Mouse (Mus musculus) heart, embryonic 12.5 days (tissue): ENCODE measurements around the gene Slc44a3. TPM values are rescaled to one million over a fixed set of nuclear protein-coding genes. Genes with fewer than 3 reads are reported as not detected.

Experiments used
- ATAC-seq: fragments of 200-750 bp; cut with Nextera tagmentation; 2 replicates; pipeline ENCODE4 v1.8.0; 2017; ENCODE audit warnings: moderate TSS enrichment, moderate library complexity; ENCODE audit not compliant: insufficient number of reproducible peaks, low FRiP score
- H3K27ac ChIP-seq: fragments of 300-500 bp; sonication (generic); 2 replicates; pipeline ENCODE4 v1.5.1; 2016; ENCODE audit warnings: mild to moderate bottlenecking, moderate library complexity; ENCODE audit not compliant: poor library complexity, severe bottlenecking
- H3K27me3 ChIP-seq: fragments of 300-500 bp; sonication (generic); replicated peaks from 2 replicates; pipeline ENCODE4 v1.6.1; 2016; ENCODE audit warnings: mild to moderate bottlenecking, moderate library complexity
- H3K36me3 ChIP-seq: fragments of 300-500 bp; sonication (generic); 2 replicates; pipeline ENCODE4 v1.6.1; 2016; ENCODE audit warnings: mild to moderate bottlenecking, moderate library complexity
- H3K4me1 ChIP-seq: fragments of 300-500 bp; sonication (generic); replicated peaks from 2 replicates; pipeline ENCODE4 v1.6.1; 2016; ENCODE audit warnings: mild to moderate bottlenecking
- H3K4me2 ChIP-seq: fragments of 300-500 bp; sonication (generic); 2 replicates; pipeline ENCODE4 v1.6.1; 2016; ENCODE audit warnings: mild to moderate bottlenecking, moderate library complexity
- H3K4me3 ChIP-seq: fragments of 300-500 bp; sonication (generic); 2 replicates; pipeline ENCODE4 v1.5.1; 2016; ENCODE audit warnings: mild to moderate bottlenecking
- H3K9ac ChIP-seq: fragments of 300-500 bp; sonication (generic); 2 replicates; pipeline ENCODE4 v1.6.1; 2016; ENCODE audit warnings: mild to moderate bottlenecking, moderate library complexity
- H3K9me3 ChIP-seq: fragments of 300-500 bp; sonication (generic); replicated peaks from 2 replicates; pipeline ENCODE4 v1.6.1; 2016; ENCODE audit warnings: mild to moderate bottlenecking, moderate library complexity
- WGBS: fragments of 180-500 bp; shearing (Covaris S2); methylation state at CpG from one replicate; pipeline ENCODE4 v1.1.7; 2016; 5-methylcytosine and 5-hydroxymethylcytosine counted together
- polyA plus RNA-seq: library from polyadenylated mRNA; unstranded; fragments of >200 nt; fragmentation: Nextera tagmentation; extraction: Ambion mirVana; gene quantifications from 2 replicates; pipeline ENCODE4 v1.2.1, GENCODE M21; 2016

Gene Slc44a3
- 0.55 and 1.1 TPM in 2 replicates for polyA plus RNA-seq

DNA sequence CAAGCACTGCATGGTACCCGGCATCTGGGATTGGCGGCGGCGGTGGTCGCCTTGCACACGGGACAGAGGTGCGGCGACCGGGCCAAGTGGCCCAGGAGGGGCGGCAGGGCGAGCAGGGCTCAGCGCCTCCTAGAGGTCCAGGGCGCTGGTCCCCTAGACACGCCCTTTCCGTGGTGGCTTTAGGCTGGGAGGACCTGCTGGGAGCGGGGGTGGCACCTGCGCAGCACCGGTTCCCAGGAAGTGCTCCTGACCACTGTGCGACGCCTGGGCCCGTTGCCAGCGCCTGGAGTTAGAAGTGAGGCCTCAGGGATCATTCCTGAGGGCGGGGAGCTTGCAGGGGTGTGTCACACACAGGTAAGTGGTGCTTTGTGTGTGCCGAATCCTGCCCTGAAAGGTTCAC, at the start of gene Slc44a3:
TSS of gene Slc44a3 (minus strand) at position 229 of the 400 bp plus-strand sequence.
- Histone ChIP-seq H3K27me3 (peaks cover 38% of the 10 kb centered on the region), H3K36me3 (no peaks in the 10 kb centered on the region), H3K4me3 (peak within 1 kb of the TSS; percentile 47), H3K4me2 (peak within 1 kb of the TSS; percentile 88), H3K4me1 (peaks cover 28% of the 10 kb centered on the region), H3K27ac (no peak within 1 kb of the TSS), H3K9me3 (no peaks in the 10 kb centered on the region), H3K9ac (peak within 1 kb of the TSS; percentile 65)
- WGBS = under 1% methylated on average over 24 of the region's 24 CpGs
- ATAC-seq = peak; percentile 39; the same call in 1 of the 2 replicates

GRCm38 (mm10) chr3:121579880-121580549, 47.8 kb upstream of the Slc44a3 start:
- H3K9ac ChIP-seq = no peak overlapping the region
- H3K4me2 ChIP-seq = no peak overlapping the region
- no peaks in the 10 kb centered on the region for H3K36me3 ChIP-seq
- no peak overlapping the region for H3K27ac ChIP-seq
- 72% methylated on average over 6 of the region's 6 CpGs for WGBS
- H3K27me3 ChIP-seq = no peaks in the 10 kb centered on the region
- H3K9me3 ChIP-seq = no peaks in the 10 kb centered on the region
- no peak for ATAC-seq
- peaks cover 24% of the 10 kb centered on the region for H3K4me1 ChIP-seq
- H3K4me3 ChIP-seq = no peak overlapping the region

DNA sequence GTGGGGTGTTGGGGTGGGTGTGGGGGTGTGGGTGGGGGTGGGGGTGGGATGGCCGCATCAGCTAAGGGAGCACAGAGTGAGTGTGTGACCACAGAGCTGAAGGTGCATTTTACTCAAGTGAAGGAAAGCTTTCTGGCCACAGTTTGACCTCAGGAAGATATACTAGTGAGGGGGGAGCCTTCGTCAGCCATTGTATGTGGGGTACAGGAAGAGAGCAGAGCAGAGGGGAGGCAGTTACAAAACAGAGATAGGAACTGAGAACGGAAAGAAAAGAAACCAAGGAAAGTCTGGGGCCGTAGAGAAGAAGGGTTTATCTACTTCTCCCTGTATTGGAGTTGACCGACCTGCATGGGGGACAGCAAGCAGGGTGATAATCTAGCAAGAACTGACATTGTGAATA, 47.2 kb upstream of the Slc44a3 start:
- H3K4me2 ChIP-seq = no peak overlapping the region

DNA sequence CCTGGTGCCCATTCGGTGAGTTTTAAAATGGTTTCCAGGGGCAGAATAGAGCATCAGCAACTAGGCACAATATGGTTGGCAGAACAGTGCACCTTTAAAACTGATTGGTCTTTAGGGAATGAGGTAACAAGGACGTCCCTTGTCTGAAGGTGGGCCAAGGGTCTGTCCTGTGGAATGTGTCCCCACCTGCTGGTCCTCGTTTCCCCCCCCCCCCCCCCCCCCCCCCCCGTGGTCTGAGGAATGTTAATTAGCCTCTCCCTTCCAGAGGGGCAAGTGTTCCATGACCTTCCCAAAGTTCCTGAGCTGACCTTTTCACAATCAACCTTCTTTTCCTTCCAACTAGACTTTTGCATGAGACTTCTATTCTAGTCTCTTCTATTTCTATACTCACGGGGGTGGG, 46.5 kb upstream of the Slc44a3 start:
- H3K9me3 ChIP-seq = no peaks in the 10 kb centered on the region
- peaks cover 11% of the 10 kb centered on the region; the same call in 1 of the 2 replicates for H3K4me1 ChIP-seq
- no peak for ATAC-seq
- no peak overlapping the region for H3K4me2 ChIP-seq
- 84% methylated on average over 2 of the region's 5 CpGs for WGBS
- no peaks in the 10 kb centered on the region for H3K36me3 ChIP-seq
- no peak overlapping the region for H3K9ac ChIP-seq
- no peak overlapping the region for H3K27ac ChIP-seq
- no peak overlapping the region for H3K4me3 ChIP-seq
- H3K27me3 ChIP-seq = no peaks in the 10 kb centered on the region

More for the DNA sequence above, 47.2 kb upstream of the Slc44a3 start:
- Histone ChIP-seq H3K9me3 (no peaks in the 10 kb centered on the region), H3K27ac (no peak overlapping the region), H3K36me3 (no peaks in the 10 kb centered on the region), H3K4me3 (no peak overlapping the region), H3K27me3 (no peaks in the 10 kb centered on the region), H3K9ac (no peak overlapping the region), H3K4me1 (peaks cover 18% of the 10 kb centered on the region)
- WGBS = 65% methylated on average over 5 of the region's 5 CpGs
- no peak for ATAC-seq

DNA sequence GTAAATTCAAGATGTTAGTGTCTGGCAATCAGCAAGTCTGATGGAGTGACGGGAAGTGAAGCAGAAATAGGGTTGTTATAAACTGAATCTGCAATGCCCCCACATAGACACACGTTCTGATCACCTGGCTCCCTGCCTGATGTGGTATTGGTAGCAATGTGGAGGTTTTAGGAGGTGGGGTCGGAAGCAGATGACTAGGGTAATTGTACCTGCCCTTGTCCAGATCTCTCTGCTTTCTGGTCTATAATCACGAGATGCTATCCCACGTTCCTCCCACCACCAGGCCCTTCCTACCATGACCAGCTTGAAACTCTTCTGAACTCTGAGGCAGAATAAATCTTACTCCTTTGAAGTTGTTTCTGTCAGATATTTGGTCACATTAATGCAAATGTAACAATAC, 45.4 kb upstream of the Slc44a3 start:
- H3K4me2 ChIP-seq = no peak overlapping the region
- H3K27me3 ChIP-seq = no peaks in the 10 kb centered on the region
- H3K9me3 ChIP-seq = no peaks in the 10 kb centered on the region
- no peaks in the 10 kb centered on the region for H3K36me3 ChIP-seq
- 0 out of 2 replicates have a peak, but pooled peaks cover 6% of the 10 kb centered on the region for H3K4me1 ChIP-seq
- no peak for ATAC-seq
- H3K9ac ChIP-seq = no peak overlapping the region
- H3K4me3 ChIP-seq = no peak overlapping the region
- 81% methylated on average over 5 of the region's 5 CpGs for WGBS
- H3K27ac ChIP-seq = no peak overlapping the region

- no peak overlapping the region for H3K4me2 ChIP-seq
- WGBS = 41% methylated on average over 10 of the region's 10 CpGs
Measured at GRCm38 (mm10) chr3:121577032-121577591, 44.9 kb upstream of the Slc44a3 start.

DNA sequence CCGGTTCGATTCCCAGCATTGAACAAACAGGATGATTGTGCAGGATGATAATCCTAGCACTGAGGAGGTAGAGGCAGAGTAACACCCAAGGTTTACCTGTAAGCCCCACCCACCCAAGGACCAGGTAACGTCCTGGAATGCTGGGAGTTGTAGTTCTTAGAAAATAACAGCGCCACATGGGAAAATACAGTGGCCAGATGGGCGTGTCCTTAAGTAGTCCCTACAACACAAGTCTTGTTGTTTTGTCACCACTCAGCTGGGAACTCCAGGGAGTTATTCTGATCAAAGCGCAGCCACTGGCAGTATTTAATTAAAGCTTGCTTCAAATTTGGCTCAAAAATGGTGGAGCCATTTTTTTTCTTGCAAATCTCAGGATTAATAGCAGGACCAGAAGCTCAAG, 44.2 kb upstream of the Slc44a3 start:
- ATAC-seq = no peak
- Histone ChIP-seq H3K4me3 (no peak overlapping the region), H3K9me3 (no peaks in the 10 kb centered on the region), H3K27me3 (no peaks in the 10 kb centered on the region), H3K9ac (no peak overlapping the region), H3K27ac (no peak overlapping the region), H3K4me1 (0 out of 2 replicates have a peak, but pooled peaks cover 6% of the 10 kb centered on the region), H3K4me2 (no peak overlapping the region), H3K36me3 (no peaks in the 10 kb centered on the region)
- 65% methylated on average over 6 of the region's 6 CpGs for WGBS

More at GRCm38 (mm10) chr3:121577032-121577591, 44.9 kb upstream of the Slc44a3 start:
- Histone ChIP-seq H3K4me1 (0 out of 2 replicates have a peak, but pooled peaks cover 6% of the 10 kb centered on the region), H3K27me3 (no peaks in the 10 kb centered on the region), H3K27ac (no peak overlapping the region), H3K9me3 (no peaks in the 10 kb centered on the region), H3K36me3 (no peaks in the 10 kb centered on the region), H3K4me3 (no peak overlapping the region), H3K9ac (no peak overlapping the region)
- peak; percentile 72; the same call in 1 of the 2 replicates for ATAC-seq

DNA sequence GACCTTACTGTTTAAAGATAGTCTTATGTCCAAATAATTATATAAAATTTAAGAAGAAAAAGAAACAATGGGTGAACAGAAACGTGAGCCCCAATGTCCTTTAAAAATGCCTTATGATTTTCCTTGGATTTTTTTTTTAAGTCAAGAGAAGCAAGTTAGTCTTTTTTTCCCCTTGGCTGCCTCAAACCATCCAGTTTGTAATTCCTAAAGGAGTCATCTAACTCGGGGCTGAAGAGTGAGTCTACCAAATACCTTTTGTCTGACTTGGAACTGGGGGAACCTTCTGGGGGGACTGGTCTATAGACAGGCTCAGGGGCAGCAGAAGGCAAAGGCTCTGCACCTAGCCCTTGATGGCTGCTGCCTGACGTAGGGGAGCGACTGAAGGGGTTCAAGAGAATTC, 42.2 kb upstream of the Slc44a3 start:
- Histone ChIP-seq H3K27ac (no peak overlapping the region), H3K36me3 (no peaks in the 10 kb centered on the region), H3K9ac (no peak overlapping the region), H3K27me3 (no peaks in the 10 kb centered on the region), H3K4me1 (0 out of 2 replicates have a peak, but pooled peaks cover 6% of the 10 kb centered on the region), H3K9me3 (no peaks in the 10 kb centered on the region), H3K4me3 (no peak overlapping the region), H3K4me2 (no peak overlapping the region)
- WGBS = 74% methylated on average over 4 of the region's 4 CpGs
- ATAC-seq = no peak

DNA sequence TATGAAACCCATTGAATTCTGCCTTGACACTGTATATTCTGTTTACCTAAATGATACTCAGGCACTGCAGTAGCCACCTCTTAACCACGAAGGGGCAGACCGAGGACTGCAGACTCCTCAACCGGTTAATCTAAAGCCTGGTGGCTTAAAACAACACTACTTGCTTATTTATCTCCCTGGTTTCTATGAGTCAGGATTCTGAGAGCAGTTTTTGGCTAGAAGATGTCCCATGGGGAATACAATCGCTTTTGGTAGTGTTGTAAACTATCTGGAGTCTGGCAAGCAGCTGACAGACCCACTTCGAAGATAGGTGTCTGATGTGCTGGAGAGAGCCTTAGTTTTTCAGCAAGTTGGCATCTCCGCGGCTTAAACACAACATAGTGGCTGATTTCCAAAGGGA, 41.7 kb upstream of the Slc44a3 start:
- Histone ChIP-seq H3K4me3 (no peak overlapping the region), H3K4me2 (no peak overlapping the region), H3K27me3 (no peaks in the 10 kb centered on the region), H3K9ac (no peak overlapping the region), H3K36me3 (no peaks in the 10 kb centered on the region), H3K27ac (no peak overlapping the region), H3K9me3 (no peaks in the 10 kb centered on the region), H3K4me1 (0 out of 2 replicates have a peak, but pooled peaks cover 6% of the 10 kb centered on the region)
- no peak for ATAC-seq
- WGBS = 38% methylated on average over 7 of the region's 7 CpGs

GRCm38 (mm10) chr3:121571491-121571890, 39.3 kb upstream of the Slc44a3 start:
- WGBS = 77% methylated on average over 4 of the region's 4 CpGs

DNA sequence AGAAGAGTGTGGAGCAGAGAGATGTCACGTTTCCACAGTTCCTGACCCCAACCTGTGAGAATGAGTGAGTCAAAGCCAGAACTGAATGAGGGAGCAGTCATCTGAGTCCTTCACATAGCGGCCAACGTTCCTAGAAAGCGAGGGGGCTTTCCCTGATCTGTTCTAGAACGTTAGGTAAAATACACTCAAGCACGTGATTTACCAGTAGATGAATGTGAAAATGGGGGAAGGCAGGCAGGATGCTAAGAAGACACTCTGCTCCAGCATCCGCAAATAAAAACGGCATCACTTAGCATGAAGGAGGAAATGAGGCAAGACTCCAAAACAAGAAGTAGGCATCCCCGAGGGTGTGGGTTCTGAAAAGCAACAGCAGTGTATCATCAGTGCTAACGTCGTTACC, 38.4 kb upstream of the Slc44a3 start:
- no peak overlapping the region for H3K9ac ChIP-seq
- H3K9me3 ChIP-seq = no peaks in the 10 kb centered on the region
- H3K4me1 ChIP-seq = no peaks in the 10 kb centered on the region
- H3K36me3 ChIP-seq = no peaks in the 10 kb centered on the region
- no peak overlapping the region for H3K4me2 ChIP-seq
- WGBS = 82% methylated on average over 11 of the region's 11 CpGs
- no peak for ATAC-seq
- H3K27ac ChIP-seq = no peak overlapping the region
- H3K27me3 ChIP-seq = no peaks in the 10 kb centered on the region
- no peak overlapping the region for H3K4me3 ChIP-seq

More at GRCm38 (mm10) chr3:121571491-121571890, 39.3 kb upstream of the Slc44a3 start:
- Histone ChIP-seq H3K4me2 (no peak overlapping the region), H3K4me3 (no peak overlapping the region), H3K4me1 (0 out of 2 replicates have a peak, but pooled peaks cover 3% of the 10 kb centered on the region), H3K9me3 (no peaks in the 10 kb centered on the region), H3K9ac (no peak overlapping the region), H3K36me3 (no peaks in the 10 kb centered on the region), H3K27me3 (no peaks in the 10 kb centered on the region), H3K27ac (no peak overlapping the region)
- no peak for ATAC-seq
